Mouse (Mus musculus): ENCODE results near the gene Rnf185.

- TF ChIP-seq CTCF (IDR thresholded peaks at IDR 0.05; ENCODE audit: extremely low read depth, insufficient read depth, low read length) (peak; percentile 77), POLR2A (IDR thresholded peaks at IDR 0.05; ENCODE audit: extremely low read depth, insufficient read depth, low read length) (no peak)
Observed at GRCm38 (mm10) chr11:3456354-3456753, 4.2 kb upstream of the Rnf185 start.
